Mouse (Mus musculus) heart, embryonic 14.5 days (tissue): ENCODE data around the gene Abcb9. TPM values are rescaled to one million over a fixed set of nuclear protein-coding genes. Genes with fewer than 3 reads are reported as not detected.
A peak's percentile ranks its signal among the peaks of the same experiment; 100 is the strongest.

Experiments used
- ATAC-seq: fragments of 200-750 bp; cut with Nextera tagmentation; 2 replicates; pipeline ENCODE4 v1.8.0; 2017; ENCODE audit warnings: low read depth, moderate TSS enrichment; ENCODE audit not compliant: insufficient number of reproducible peaks, insufficient read depth, low FRiP score
- H3K27ac ChIP-seq, 2 experiments: fragments of 200-500 bp in 1 of 2; fragments of 300-500 bp in 1 of 2; sonication (generic) in 1 of 2; replicated peaks in 1 of 2; 2 replicates each; pipeline ENCODE4 v1.5.1; 2012 to 2014; ENCODE audit warnings: low read depth in 2 of 2, low read length in 2 of 2, control low read depth in 1 of 2, mild to moderate bottlenecking in 1 of 2, mixed read lengths in 1 of 2; ENCODE audit not compliant: control insufficient read depth in 1 of 2, insufficient read depth in 1 of 2
- H3K27me3 ChIP-seq: fragments of 300-500 bp; sonication (generic); 2 replicates; pipeline ENCODE4 v1.6.1; 2014; ENCODE audit warnings: mild to moderate bottlenecking, low read length, control low read depth; ENCODE audit not compliant: control insufficient read depth, insufficient read depth
- H3K36me3 ChIP-seq: fragments of 300-500 bp; sonication (generic); 2 replicates; pipeline ENCODE4 v1.6.1; 2014; ENCODE audit warnings: mild to moderate bottlenecking, control low read depth, low read length, mixed read lengths; ENCODE audit not compliant: control insufficient read depth, insufficient read depth
- H3K4me1 ChIP-seq, 2 experiments: fragments of 200-500 bp in 1 of 2; fragments of 300-500 bp in 1 of 2; sonication (generic) in 1 of 2; 2 replicates each; pipeline ENCODE4 v1.6.1; 2012 to 2014; ENCODE audit warnings: low read length in 2 of 2, control low read depth in 1 of 2, mixed read lengths in 1 of 2; ENCODE audit not compliant: control insufficient read depth in 2 of 2, insufficient read depth in 2 of 2
- H3K4me2 ChIP-seq: fragments of 300-500 bp; sonication (generic); 2 replicates; pipeline ENCODE4 v1.6.1; 2014; ENCODE audit warnings: mild to moderate bottlenecking, low read length
- H3K4me3 ChIP-seq, 2 experiments: fragments of 200-500 bp in 1 of 2; fragments of 300-500 bp in 1 of 2; sonication (generic) in 1 of 2; 2 replicates each; pipeline ENCODE4 v1.5.1; 2012 to 2014; ENCODE audit warnings: low read length in 2 of 2, mild to moderate bottlenecking in 2 of 2, control low read depth in 1 of 2, low read depth in 1 of 2, moderate library complexity in 1 of 2; ENCODE audit not compliant: control insufficient read depth in 1 of 2, insufficient read depth in 1 of 2
- H3K9ac ChIP-seq: fragments of 300-500 bp; sonication (generic); 2 replicates; pipeline ENCODE4 v1.6.1; 2014; ENCODE audit warnings: mild to moderate bottlenecking, low read length
- H3K9me3 ChIP-seq: fragments of 300-500 bp; sonication (generic); 2 replicates; pipeline ENCODE4 v1.6.1; 2016; ENCODE audit warnings: low read length, control low read depth; ENCODE audit not compliant: control insufficient read depth
- WGBS: fragments of 180-500 bp; shearing (Covaris S2); extraction: QIAGEN DNeasy Blood & Tissue Kit; methylation state at CpG from one replicate; pipeline ENCODE4 v1.1.7; 2014; 5-methylcytosine and 5-hydroxymethylcytosine counted together
- polyA plus RNA-seq: library from polyadenylated mRNA; unstranded; fragments of >200 nt; fragmentation: Nextera tagmentation; extraction: Ambion mirVana; gene quantifications from 2 replicates; pipeline ENCODE4 v1.2.1, GENCODE M21; 2014

Gene Abcb9
- polyA plus RNA-seq, 1 experiment from 2014 or later: 0.97 TPM

GRCm38 (mm10) chr5:124029220-124030035, 66.2 kb downstream of the Abcb9 start:
- no peaks in the 10 kb centered on the region for H3K27me3 ChIP-seq
- peaks cover 47 to 60% of the 10 kb centered on the region in 2 experiments for H3K4me1 ChIP-seq
- H3K9me3 ChIP-seq: no peaks in the 10 kb centered on the region
- peak overlapping the region; percentile 8 to 78; a peak in 3 of 4 replicates for H3K4me3 ChIP-seq
- WGBS: 52% methylated on average over 19 of the region's 19 CpGs
- peak overlapping the region; percentile 81 for H3K4me2 ChIP-seq
- H3K27ac ChIP-seq: peak overlapping the region; percentile 2 to 97; a peak in 2 of 4 replicates
- peak overlapping the region; percentile 95 for H3K9ac ChIP-seq
- 0 out of 2 replicates have a peak, but pooled peaks cover 2% of the 10 kb centered on the region for H3K36me3 ChIP-seq
- ATAC-seq: no peak

GRCm38 (mm10) chr5:124028680-124029079, 66.9 kb downstream of the Abcb9 start:
- H3K9ac ChIP-seq: peak overlapping the region; percentile 70
- WGBS: 18% methylated on average over 7 of the region's 7 CpGs

GRCm38 (mm10) chr5:124027702-124028470, 67.7 kb downstream of the Abcb9 start:
- Histone ChIP-seq H3K27ac (peak overlapping the region; percentile 93), H3K36me3 (0 out of 2 replicates have a peak, but pooled peaks cover 2% of the 10 kb centered on the region), H3K27me3 (no peaks in the 10 kb centered on the region), H3K4me2 (peak overlapping the region; percentile 81), H3K4me3 (peak overlapping the region; percentile 20 to 25), H3K9me3 (no peaks in the 10 kb centered on the region), H3K4me1 (peaks cover 48 to 73% of the 10 kb centered on the region in 2 experiments), H3K9ac (peak overlapping the region; percentile 70)
- WGBS: 16% methylated on average over 19 of the region's 19 CpGs
- ATAC-seq: no peak

More at GRCm38 (mm10) chr5:124028680-124029079, 66.9 kb downstream of the Abcb9 start:
- Histone ChIP-seq H3K27me3 (no peaks in the 10 kb centered on the region), H3K4me1 (peaks cover 48 to 65% of the 10 kb centered on the region in 2 experiments), H3K9me3 (no peaks in the 10 kb centered on the region), H3K4me3 (peak overlapping the region; percentile 7 to 25; a peak in 2 of 4 replicates), H3K27ac (peak overlapping the region; percentile 93 to 97), H3K4me2 (peak overlapping the region; percentile 81), H3K36me3 (0 out of 2 replicates have a peak, but pooled peaks cover 2% of the 10 kb centered on the region)
- no peak for ATAC-seq

- Histone ChIP-seq H3K27ac (peak overlapping the region; percentile 69 to 85), H3K4me1 (peaks cover 50 to 82% of the 10 kb centered on the region in 2 experiments), H3K9ac (peak overlapping the region; percentile 49; the same call in 1 of the 2 replicates), H3K9me3 (no peaks in the 10 kb centered on the region), H3K36me3 (peaks cover 5% of the 10 kb centered on the region; the same call in 1 of the 2 replicates), H3K27me3 (no peaks in the 10 kb centered on the region), H3K4me2 (peak overlapping the region; percentile 47), H3K4me3 (no peak overlapping the region)
- 68% methylated on average over 5 of the region's 5 CpGs for WGBS
- no peak for ATAC-seq
Measured at GRCm38 (mm10) chr5:124026568-124026967, 69.0 kb downstream of the Abcb9 start.

- no peak overlapping the region for H3K4me3 ChIP-seq
- peak overlapping the region; percentile 47 for H3K4me2 ChIP-seq
- peaks cover 50 to 82% of the 10 kb centered on the region in 2 experiments for H3K4me1 ChIP-seq
- H3K27ac ChIP-seq: peak overlapping the region; percentile 69 to 85
- 43% methylated on average over 15 of the region's 15 CpGs for WGBS
- no peaks in the 10 kb centered on the region for H3K27me3 ChIP-seq
- 0 out of 2 replicates have a peak, but pooled peaks have one; percentile 24 for ATAC-seq
- H3K9ac ChIP-seq: peak overlapping the region; percentile 49
- H3K36me3 ChIP-seq: peaks cover 12% of the 10 kb centered on the region
- no peaks in the 10 kb centered on the region for H3K9me3 ChIP-seq
Measured at GRCm38 (mm10) chr5:124025587-124026441, 69.8 kb downstream of the Abcb9 start.

GRCm38 (mm10) chr5:124025146-124025545, 70.5 kb downstream of the Abcb9 start:
- WGBS: 77% methylated on average over 9 of the region's 9 CpGs
- Histone ChIP-seq H3K9me3 (no peaks in the 10 kb centered on the region), H3K4me2 (peak overlapping the region; percentile 19; the same call in 1 of the 2 replicates), H3K4me1 (peaks cover 52 to 83% of the 10 kb centered on the region in 2 experiments), H3K9ac (peak overlapping the region; percentile 62; the same call in 1 of the 2 replicates), H3K27me3 (no peaks in the 10 kb centered on the region), H3K27ac (peak overlapping the region in 1 of 2 experiments; percentile 85; a peak in 2 of 4 replicates), H3K36me3 (peaks cover 13% of the 10 kb centered on the region), H3K4me3 (no peak overlapping the region)
- ATAC-seq: no peak
